Mouse (Mus musculus) ES-CJ7 (cell line): ENCODE data around the gene Cdh23.

Source experiments
- DNase-seq: peaks from one replicate; pipeline ENCODE4 v3.0.0; 2011; ENCODE audit warnings: low read depth, low spot score

Gene Cdh23

DNA sequence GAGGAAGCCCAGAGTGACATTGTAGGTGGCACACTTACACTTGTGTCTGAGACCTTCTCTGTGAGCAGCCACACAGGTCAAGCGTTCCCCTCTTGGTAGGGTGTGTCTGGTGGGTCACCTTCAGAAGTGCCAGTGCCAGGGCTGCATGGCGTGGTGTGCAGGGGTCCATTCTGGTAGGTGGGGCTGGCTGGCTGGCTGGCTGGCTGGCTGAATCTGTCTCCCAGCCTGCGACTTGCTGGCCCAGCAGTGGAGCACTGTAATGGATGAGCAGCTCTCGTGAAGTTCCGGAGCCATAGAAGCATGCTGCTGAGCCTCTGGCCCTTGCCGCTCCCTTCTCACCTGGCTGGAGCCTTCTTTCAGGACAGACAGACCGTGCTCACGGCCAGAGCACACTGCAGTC lies 411.1 kb downstream of the Cdh23 start:
- no peak for DNase-seq

DNA sequence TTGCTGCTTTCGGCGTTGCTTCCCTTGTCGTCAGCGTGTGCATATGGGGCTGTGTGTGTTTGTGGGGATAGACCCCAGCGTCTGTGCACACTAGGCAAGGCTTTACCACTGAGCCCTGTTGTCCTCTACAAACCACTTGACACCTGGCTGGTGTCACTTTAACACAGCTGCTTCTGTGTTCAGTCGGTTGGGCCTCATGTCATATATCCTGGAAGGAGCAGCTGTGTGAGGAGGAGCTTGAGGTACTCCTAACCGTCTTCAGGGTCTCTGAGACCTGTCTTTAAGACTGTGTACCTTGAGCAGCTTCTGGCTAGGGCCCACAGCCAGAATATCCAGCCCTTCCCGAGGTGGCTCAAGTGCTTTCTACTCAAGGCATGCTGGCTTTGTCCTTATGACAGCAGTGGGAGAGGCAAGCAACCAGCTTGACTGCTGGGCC lies 411.6 kb downstream of the Cdh23 start:
- no peak for DNase-seq

DNA sequence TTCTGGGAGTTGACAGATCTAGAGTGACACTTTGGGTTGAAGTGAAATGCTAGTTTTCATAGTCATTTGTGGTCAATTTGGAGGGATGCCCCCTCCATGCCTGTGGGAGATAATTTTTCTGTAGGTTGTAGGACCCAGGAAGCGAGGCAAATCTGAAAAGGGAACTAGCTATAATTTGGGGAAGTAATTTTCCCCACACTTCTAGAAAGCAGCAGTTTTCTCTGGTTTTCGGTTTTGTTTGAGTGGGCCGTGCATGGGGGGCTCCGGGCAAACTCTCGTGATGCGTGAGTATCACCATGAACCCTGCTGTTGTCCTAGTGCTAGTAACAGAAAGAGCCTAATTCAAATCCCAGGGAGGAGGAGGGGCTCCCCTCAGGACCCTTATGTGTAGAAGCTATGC lies 412.0 kb downstream of the Cdh23 start:
- no peak for DNase-seq

DNA sequence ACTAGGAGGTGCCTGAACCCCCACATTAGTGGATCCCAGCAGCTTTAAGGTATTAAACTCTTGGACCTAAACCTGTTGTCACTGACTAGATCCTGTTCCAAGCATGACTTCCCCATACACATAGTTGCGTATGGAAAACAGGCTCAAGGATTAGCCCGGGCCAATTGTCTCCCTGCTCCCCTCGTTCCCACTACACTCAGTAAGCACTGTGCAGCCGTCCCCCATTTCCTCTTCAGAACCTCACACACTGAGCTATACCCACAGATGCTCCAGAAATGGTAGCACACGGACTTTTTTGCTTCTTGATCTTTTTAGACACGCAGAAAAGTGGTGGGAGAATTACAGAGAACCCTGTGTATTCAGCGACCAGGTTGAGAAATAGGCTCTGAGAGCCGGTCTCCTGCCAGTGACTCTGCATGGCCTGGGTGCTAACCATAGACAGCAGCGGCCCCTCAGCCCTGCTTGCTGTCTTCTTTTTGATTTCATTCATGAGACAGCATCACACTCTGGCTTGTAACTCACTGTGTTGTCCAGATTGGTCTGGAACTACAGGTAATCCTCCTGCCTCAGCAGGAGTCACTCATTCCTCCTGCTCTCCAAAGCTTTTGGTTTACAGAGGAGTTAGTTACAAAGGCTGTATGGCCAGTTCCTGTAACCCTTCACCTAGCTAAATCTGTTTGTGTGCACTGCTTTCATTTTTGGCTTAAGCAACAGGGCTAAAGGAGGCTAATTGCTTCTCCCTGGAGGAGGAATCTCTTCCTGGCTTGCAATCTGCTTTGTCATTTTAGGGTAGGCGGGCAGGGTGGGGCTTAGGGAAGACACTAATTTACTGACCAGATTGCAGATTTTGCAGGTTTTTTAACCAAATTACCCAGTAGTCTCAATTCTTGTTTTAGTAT lies 413.9 kb downstream of the Cdh23 start:
- DNase-seq = no peak

DNA sequence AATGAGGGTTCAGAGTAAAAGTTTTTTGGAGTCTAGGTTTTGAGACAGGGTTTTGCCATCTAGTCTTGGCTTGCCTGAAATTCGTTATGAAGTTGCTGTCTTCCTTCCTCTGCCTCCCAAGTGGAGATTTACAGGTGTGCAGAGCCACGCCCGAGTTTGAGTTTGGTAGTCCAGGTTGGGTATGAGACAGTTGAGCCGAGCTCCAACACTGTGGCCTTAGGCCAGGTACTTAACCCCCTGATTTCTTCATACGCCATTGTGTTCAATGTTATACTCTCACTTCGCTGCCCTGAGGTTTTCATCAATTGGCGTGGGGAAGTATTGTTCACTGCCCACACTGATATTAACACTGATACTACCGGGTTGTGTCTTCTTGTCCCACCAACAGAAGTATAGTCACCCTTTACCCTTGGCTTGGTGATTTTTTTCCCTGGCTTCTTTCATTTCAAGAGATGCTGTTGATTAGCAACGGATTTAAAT lies 414.7 kb downstream of the Cdh23 start:
- DNase-seq = no peak

DNA sequence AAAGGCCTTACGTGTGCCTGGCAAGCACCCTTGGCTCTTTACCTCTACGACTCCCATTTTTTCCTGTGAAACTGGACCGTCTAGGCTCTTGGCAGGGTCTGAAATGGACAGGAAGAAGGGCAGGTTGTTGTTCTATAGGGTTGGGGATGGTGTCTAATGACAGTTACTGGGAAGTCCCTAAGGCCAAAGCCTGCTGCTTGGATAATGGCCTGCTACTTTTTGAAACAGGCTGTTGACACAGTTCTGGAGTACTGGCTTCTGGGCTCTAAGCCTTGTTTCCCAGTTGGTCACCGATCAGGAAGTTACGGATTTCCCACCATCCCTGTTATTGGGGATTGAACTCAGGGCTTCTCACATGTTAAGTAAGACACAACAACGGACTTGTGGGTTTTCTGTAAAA lies 415.9 kb downstream of the Cdh23 start:
- DNase-seq = no peak

DNA sequence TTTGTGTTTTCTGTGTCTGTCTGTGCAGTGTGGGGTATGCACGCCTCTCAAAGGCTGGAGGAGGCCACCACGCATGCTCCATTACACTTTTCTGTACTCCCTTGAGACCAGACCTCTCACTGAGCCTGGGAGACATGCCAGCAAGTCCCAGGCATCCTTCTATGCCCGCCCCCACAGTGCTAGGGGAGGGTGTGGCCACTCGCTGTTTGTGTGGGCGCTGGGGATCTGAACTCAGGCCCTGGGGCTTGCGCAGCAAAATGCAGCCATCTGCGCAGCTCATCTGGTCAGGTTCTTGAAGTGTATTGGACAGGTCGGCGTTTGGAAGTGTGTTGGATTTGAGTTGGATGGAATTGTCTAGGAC lies 416.4 kb downstream of the Cdh23 start:
- no peak for DNase-seq

DNA sequence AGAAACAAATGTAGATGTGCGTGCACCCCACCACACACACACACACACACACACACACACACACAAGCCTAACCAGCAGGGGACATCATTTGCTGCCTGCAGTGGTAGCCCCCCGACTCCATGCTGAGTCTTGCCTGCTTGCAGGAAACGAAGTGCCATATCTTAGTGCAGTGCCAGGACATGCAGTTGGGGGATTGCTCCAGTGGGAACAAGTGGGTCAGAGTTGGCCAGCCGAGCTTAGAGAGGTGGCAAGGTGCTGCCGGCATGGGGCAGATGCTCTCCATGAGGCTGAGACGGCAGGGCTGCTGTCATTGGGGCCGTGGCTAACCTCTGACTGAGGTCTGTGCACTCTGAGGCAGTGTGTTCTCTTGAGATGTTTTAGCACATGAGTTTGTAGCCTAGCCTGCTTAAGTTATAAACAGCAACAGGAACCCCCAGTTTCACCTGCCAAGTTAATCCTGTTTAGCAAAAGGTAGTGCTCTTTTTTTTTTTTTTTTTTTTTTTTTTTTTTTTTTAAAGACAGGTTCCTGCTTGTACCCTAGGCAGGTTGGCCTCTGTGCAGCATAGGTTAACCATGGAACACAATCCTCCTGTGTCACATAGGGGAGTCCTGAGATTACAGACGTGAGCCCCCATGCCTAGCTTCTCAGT lies 416.9 kb downstream of the Cdh23 start:
- no peak for DNase-seq

DNA sequence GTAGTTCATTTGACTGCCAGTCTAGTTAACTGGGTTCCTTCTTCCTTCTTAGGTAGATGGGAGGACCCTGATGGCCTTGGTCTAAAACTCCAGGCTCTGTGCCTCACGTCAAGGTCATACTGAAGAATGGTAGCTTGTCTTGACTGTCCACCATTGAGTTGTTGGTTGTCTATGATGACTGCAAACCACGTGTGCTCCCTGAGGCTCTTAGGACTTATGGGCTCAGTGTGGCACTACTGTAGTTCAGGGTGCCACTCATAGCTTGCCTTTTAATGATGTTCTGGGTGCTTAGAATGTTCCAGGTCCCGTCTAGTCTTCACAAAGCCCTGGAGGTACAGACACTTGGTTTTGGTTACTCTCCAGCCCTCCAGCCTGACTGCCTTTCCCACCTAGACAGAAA lies 417.5 kb downstream of the Cdh23 start:
- DNase-seq = no peak

DNA sequence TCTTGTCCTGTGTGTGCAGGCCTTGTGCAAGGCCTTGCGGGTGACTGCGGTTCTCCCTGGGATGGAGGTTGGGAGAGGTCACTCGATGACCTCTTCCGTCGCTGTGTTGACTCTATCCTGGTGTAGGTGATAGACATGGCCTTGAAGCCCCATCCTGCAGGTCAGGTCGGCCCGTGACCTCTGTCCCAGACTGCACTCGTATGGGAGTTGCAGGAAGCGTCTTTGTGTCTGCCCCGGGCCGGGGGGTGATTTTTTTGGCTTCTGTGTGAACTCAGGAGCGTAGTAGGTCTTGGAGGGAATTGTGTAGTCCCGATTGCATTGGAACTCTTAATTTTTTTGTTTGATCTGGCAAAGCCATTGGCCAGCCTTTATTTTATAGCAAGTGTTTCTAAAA lies 418.3 kb downstream of the Cdh23 start:
- DNase-seq = no peak

DNA sequence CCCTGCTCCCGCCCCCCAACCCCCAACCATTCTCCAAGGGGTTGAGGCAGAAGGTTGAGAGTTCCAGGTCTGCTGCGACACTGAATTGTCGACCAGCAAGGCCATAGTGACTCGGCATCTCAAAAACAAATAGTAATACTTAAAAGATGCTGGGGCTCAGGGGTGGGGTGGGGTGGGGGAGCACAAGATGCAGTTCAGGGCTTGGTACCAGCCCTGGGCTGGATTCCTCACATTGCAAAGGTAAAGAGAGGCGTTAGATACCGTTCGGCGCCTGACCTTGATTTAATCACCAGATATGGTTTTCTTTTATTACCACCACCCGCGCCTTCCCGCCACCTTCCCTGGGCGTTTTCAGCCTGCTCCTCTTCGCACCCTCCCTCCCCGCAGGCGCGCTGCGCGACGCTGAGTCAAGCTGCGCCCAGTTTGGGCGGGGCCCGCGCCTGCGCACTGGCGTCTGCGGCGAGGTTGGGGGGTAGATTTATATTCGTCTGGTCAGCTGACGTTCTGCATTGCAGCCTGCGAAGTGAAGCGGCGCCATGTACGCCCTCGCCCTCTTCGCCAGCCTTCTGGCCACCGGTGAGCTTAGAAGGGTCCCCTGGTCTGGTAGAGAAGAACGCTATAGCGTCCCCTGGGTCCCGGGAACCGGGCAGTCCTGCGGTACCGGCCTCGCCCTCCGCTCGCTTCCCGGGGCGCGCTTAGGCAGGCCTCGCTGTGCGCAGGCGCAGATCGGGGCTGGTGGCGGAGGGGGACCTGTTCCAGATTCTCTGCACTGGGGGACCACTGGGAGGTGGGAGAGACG lies 418.9 kb downstream of the Cdh23 start, which contains the start of gene Psap:
TSS of gene Psap (plus strand) at position 421 of the 799 bp plus-strand sequence.
- peak; percentile 92 for DNase-seq

DNA sequence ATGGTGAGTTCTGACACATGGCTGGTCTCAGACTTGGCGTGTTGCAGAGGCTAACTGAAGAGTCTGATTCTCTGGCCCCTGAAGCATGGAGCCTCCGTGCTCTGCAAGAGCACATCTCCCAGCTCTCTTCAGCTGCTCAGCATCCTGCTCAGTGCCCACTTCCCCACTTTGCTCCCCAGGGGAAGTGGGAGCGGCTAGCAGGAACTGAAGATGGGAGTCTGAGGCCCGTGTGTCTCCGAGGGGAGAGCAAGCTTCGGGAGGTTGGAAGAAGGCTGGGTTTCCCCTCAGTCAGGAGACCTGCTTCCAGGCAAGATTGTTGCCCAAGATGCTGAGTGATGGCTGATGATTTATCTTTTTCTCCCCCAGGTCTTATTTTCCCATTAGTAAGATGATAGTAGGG lies 422.9 kb downstream of the Cdh23 start:
- DNase-seq = no peak

DNA sequence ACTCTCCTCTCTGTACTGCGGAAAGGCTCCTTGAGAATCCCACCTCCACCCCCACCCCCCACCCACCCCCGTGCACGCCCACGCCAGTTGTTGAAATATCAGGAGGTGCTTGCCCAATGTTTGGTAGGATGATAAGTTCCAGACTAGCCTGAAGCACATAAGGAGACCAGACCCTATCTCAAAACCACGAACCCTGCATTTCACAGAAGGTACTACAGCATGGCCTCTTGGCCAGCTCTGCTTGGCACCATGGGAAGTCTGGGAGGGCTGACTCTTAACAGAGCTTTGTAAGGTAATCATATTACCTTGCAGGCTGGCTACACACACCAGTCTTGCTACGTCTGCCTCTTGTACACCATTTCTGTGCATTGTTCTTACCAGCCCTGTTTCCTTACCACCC lies 424.0 kb downstream of the Cdh23 start:
- DNase-seq = no peak

DNA sequence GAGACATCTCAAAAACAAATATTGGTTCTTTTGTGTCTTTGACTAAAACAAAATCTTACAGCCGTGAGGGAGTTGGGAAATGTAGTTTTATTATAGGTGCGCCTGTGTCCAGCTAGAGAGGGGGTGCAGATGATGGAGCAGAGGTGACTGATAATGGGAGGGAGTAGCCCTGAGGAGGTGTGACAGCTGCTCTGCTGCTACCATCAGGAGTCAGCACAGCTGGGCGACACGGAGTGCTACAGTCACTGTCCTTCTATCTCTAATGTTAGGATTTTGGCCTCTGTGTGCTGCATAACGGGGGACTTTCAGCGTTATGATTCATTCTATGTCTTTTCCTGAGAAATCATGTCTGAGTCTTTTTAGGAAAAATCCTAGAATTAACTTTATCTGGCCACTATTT lies 425.3 kb downstream of the Cdh23 start:
- DNase-seq = no peak

DNA sequence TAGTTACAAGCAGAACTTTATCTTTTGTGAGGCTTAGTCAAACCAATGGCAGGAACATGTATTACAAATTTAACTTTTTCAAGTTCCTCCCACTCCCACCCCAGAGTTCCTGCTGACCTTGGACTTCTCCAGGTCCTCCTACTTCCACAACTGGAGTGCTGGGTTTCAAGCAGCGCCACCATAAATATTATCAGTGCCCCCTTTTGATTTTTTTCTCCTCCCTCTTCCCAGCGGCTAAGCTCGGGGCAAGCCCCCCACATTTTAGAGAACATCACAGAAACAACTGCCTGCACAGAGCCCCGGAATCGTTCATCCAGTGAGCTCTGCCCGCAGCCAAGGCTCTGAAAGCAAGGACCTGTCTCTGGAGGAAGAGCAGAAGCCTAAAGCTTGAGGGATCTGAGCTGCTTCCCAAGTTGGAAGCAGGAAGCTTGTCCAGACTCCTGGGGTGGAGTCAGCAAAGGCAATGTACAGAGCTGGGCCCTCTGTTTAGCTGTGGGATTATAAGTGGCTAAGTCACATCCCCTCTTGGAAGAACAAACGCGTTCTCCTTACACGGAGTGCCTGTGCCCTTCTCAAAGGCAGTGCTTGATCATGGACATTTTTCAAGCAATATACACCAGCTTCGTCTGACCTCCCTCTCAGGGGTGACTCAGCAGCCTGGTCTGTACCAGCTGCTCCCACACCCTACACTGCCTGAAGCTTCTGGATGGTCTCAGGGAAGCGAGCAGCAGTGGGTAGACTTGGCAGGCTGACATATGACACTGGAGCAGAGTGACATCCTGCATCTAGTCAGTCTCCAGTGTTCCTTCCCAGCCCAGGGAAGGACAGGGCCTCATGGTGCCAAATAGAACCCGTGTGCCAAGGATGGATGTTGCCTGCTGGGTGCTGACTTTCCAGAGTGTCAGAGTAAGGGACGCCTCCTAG lies 426.9 kb downstream of the Cdh23 start:
- DNase-seq = no peak

DNA sequence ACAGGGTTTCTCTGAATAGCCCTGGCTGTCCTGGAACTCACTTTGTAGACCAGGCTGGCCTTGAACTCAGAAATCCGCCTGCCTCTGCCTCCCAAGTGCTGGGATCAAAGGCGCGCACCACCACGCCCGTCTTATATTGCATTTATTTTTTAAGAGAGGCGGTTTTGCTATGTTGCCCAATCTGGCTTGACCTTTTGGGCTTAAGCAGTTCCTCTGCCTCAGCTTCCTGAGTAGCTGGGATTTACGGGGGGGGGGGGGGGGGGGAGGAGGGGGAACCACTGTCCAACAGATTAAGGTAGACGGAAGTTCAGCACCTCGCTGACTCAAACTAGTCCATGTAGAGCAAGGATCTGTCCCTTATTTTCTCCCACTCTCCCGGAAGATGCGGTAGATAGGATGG lies 427.6 kb downstream of the Cdh23 start:
- DNase-seq = no peak

DNA sequence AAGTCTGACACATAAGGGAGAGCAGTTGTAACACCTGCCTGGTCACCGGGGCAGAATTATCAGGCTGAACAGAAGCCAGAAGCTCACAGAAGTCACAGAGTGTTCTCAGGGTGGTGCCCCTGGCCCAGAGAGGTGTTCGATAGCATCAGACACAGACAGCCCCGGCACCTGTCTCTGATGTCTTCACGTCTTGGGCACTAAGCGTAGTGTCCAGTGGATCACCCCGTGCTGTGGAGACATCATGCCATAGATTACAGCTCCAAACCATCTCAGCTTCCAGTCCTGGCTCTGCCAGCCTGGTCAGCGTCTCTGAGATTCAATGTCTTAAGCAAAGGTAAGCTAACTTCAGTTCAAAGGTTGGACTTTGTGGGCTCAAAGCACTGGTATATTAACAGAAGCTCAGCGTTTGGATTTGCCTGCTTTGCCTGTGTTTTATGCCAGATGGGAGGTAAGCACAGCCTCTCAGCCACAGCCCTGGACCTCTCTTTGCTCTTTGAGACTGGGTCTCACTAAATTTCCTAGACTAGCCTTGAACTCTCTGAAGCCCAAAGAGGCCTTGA lies 429.4 kb downstream of the Cdh23 start:
- no peak for DNase-seq

DNA sequence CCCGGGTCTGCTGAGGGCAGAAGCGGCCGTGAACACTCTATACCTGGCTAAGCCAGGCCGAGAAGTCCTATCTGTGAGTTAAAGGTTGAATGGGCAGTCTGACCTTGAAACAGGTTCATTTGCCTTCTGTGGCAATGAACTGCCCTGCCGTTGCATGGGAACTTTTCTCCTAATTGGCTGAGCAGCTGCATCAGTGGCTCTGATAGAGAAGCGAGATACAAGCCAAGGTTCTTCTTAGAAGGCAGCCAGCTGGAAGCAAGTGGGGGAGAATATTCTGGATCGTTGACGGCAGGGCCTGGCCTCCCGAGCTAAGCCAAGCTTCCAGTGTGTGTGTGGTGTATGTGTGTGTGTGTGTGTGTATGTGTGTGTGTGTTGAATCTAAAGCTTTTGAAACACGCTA lies 431.0 kb downstream of the Cdh23 start:
- no peak for DNase-seq

DNA sequence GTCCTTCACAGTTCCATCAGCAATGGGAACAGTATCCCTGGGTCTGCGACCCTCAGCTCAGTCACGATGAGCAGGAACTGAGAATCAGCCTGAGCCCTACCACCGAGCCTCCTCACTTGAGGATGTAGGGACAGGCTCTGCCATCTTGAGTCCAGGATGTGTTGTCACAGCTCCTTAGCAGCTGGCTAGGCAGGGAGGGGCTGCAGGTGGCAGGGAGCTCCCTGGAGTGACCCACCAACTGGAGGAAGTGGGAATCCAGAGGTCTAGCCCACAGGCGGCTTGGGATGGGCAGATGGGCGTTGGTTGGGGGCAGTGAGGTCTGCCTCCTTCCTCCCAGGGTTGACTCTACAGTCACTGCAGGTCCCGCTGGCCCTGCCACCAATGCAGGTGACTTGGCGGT lies 432.9 kb downstream of the Cdh23 start:
- DNase-seq = no peak

DNA sequence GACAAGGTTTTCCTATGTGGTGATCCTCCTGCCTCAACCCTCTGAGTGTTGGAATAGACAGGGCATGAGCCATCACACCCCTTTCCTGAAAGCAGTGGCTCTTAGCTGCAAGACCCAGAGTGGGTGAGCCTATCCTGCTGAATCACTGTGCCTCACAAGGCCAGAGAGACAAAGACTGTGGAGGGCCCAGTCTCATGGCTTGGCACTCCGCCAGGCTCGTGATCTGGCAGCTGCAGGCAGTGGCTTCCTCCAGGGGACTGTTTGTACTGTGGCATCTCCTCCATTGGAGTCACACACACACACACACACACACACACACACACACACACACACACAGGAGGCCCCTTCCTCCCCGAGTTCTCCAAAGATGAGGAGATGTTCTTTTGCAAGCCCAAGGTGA lies 433.9 kb downstream of the Cdh23 start:
- DNase-seq = no peak

DNA sequence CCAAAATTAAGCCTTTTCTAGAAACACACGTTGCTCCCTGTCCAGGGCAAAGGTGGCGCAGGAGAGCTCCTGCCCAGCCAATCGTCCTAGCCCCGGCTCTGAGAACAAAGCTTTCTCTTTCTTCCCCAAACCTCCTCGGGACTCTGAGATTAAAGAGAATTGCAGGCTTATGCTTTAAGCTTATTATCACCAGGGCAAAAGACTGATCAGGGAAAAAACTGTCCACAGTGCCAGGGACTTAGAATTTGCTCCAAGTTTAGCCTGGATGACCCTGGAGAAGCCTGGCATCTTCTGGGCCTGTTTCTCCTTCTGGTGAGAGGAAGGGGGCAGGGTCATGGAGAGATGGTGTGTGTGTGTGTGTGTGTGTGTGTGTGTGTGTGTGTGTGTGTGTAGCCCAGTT lies 434.8 kb downstream of the Cdh23 start:
- no peak for DNase-seq
